Mouse (Mus musculus) adrenal gland, adult 8-10 months (tissue): ENCODE data around the gene Osbpl5. TPM values are rescaled to one million over a fixed set of nuclear protein-coding genes. Genes with fewer than 3 reads are reported as not detected.

Experiments
- microRNA-seq, 2 experiments: library from miRNA; unstranded; fragments of <30 nt; microRNA quantifications; one replicate each; pipeline ENCODE4 v1.2.0; 2022
- total RNA-seq, 4 experiments: library from RNA; stranded (reverse); gene quantifications; 2 replicates each; pipeline ENCODE4 v1.2.4; 2022

Gene Osbpl5
- total RNA-seq, 4 experiments from 2014 or later: 39.0 to 58.1 (median 45.3) TPM

Small RNA genes lying within 50 kb of the gene (microRNA-seq; reads per million reads assigned to microRNA genes)
- gene Gm22064: 0 reads per million in 2 experiments

Other genes starting within 250 kb of the Osbpl5 start
- 100 to 1,000 TPM; 132 to 141 (median 135) TPM for gene Nap1l4, start 207.9 kb downstream of the Osbpl5 start, total RNA-seq
- gene Cars, start 156.9 kb downstream of the Osbpl5 start, total RNA-seq: 10 to 100 TPM; 42.6 to 63.9 (median 48.2) TPM
- 1 to 10 TPM in 3 of 4 experiments, under 1 TPM in 1; 0.77 to 1.5 (median 1.4) TPM for gene Tnfrsf26, start 128.3 kb downstream of the Osbpl5 start, total RNA-seq
- 1 to 10 TPM; 4.2 to 8.6 (median 5.5) TPM for gene Tnfrsf22, start 107.3 kb downstream of the Osbpl5 start, total RNA-seq
- 1 to 10 TPM; 3.0 to 4.8 (median 3.4) TPM for gene Tnfrsf23, start 71.1 kb downstream of the Osbpl5 start, total RNA-seq
- gene Mrgprg, start 10.0 kb upstream of the Osbpl5 start, total RNA-seq: 1 to 10 TPM in 2 of 4 experiments, under 1 TPM in 2; 0.28 to 2.1 (median 0.78) TPM
- gene Mrgpre, start 27.5 kb upstream of the Osbpl5 start, total RNA-seq: 1 to 10 TPM; 2.7 to 5.1 (median 3.9) TPM
- gene Nadsyn1, start 65.9 kb upstream of the Osbpl5 start, total RNA-seq: 10 to 100 TPM in 3 of 4 experiments, 1 to 10 TPM in 1; 9.2 to 17.5 (median 14.6) TPM
- gene Dhcr7, start 66.2 kb upstream of the Osbpl5 start, total RNA-seq: 1,000 to 10,000 TPM in 1 of 4 experiments, 100 to 1,000 TPM in 3; 583 to 1,249 (median 833) TPM
- gene Gm498, start 109.9 kb upstream of the Osbpl5 start, total RNA-seq: not detected
- 10 to 100 TPM; 15.1 to 28.5 (median 23.6) TPM for gene Shank2, start 244.9 kb upstream of the Osbpl5 start, total RNA-seq